Mouse (Mus musculus) stomach, embryonic 16.5 days (tissue): ENCODE results near the gene 1190005I06Rik. TPM values are rescaled to one million over a fixed set of nuclear protein-coding genes. Genes with fewer than 3 reads are reported as not detected.

Experiments used
- ATAC-seq: fragments of 200-750 bp; cut with Nextera tagmentation; 2 replicates; pipeline ENCODE4 v1.8.0; 2017; ENCODE audit warnings: moderate number of reproducible peaks, moderate TSS enrichment; ENCODE audit not compliant: insufficient read depth, low FRiP score
- H3K27ac ChIP-seq: fragments of 300-500 bp; sonication (generic); 2 replicates; pipeline ENCODE4 v1.5.1; 2014; ENCODE audit warnings: low read length
- H3K27me3 ChIP-seq: fragments of 300-500 bp; sonication (generic); 2 replicates; pipeline ENCODE4 v1.6.1; 2014; ENCODE audit warnings: low read length, control low read depth, mixed read lengths; ENCODE audit not compliant: control insufficient read depth, insufficient read depth
- H3K36me3 ChIP-seq: fragments of 300-500 bp; sonication (generic); 2 replicates; pipeline ENCODE4 v1.6.1; 2014; ENCODE audit warnings: low read length; ENCODE audit not compliant: control insufficient read depth, insufficient read depth
- H3K4me1 ChIP-seq: fragments of 300-500 bp; sonication (generic); 2 replicates; pipeline ENCODE4 v1.6.1; 2014; ENCODE audit warnings: low read length, control low read depth, mixed read lengths; ENCODE audit not compliant: control insufficient read depth, insufficient read depth
- H3K4me2 ChIP-seq: fragments of 300-500 bp; sonication (generic); 2 replicates; pipeline ENCODE4 v1.6.1; 2014; ENCODE audit warnings: low read depth, low read length, mixed read lengths
- H3K4me3 ChIP-seq: fragments of 300-500 bp; sonication (generic); replicated peaks from 2 replicates; pipeline ENCODE4 v1.5.1; 2014; ENCODE audit warnings: mild to moderate bottlenecking, low read length
- H3K9ac ChIP-seq: fragments of 300-500 bp; sonication (generic); 2 replicates; pipeline ENCODE4 v1.6.1; 2014; ENCODE audit warnings: low read length
- H3K9me3 ChIP-seq: fragments of 300-500 bp; sonication (generic); replicated peaks from 2 replicates; pipeline ENCODE4 v1.6.1; 2016; ENCODE audit warnings: low read length, control low read depth; ENCODE audit not compliant: control insufficient read depth
- WGBS: fragments of 180-500 bp; shearing (Covaris S2); extraction: QIAGEN DNeasy Blood & Tissue Kit; methylation state at CpG from one replicate; pipeline ENCODE4 v1.1.7; 2014; 5-methylcytosine and 5-hydroxymethylcytosine counted together
- polyA plus RNA-seq: library from polyadenylated mRNA; unstranded; fragments of >200 nt; fragmentation: Nextera tagmentation; extraction: Ambion mirVana; gene quantifications from 2 replicates; pipeline ENCODE4 v1.2.1, GENCODE M21; 2015

1190005I06Rik gene
- polyA plus RNA-seq, 1 experiment from 2014 or later = 3.4 TPM

DNA sequence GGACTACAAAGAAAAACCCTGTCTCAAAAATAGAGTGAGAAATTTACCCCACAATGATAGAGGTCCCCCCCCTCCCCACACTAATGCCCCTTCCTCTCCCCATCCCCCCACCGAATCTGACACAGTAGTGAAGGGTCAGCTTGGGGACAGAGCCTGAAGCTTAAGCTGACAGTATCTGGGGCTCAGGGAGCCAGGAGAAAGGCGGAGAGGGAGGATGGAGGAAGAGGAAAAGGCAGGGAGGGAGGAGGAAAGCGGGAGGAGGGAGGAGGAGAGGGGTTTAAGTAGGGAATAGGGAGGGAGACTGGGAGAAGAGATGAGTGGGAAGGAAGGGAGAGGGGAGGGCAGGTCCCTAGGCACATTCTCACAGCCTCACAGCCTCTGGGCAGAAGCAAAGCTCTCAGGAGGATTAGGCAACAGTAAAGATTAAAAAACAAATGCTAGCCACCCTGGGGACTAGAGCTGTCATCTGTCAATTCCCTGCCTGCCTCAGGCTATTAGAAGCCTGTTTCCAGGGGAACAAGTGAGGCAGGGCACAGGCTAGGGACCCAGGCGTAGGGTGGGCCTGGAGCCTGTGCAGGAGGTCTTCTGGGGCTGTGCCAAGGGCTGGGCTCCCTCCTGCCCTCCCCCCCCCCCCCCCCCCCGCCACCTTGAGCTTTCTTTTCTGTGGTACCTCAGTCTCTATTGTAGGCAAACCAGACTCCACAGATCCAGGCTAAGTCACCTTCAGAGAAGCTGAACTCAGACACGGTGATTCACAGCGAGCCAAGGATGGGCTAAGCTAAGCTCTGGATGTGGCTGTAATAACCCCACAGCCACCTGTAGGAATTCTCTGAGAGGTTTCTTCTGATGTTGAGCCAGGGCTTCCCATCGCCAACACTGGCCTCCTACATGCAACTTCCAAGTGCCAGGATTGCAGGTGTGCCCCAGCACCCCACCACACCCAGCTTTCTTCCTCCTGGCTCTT, 30.5 kb downstream of the 1190005I06Rik start:
- Histone ChIP-seq H3K4me2 (no peak overlapping the region), H3K4me3 (no peak overlapping the region), H3K36me3 (no peaks in the 10 kb centered on the region), H3K27me3 (no peaks in the 10 kb centered on the region), H3K9me3 (no peaks in the 10 kb centered on the region), H3K4me1 (0 out of 2 replicates have a peak, but pooled peaks cover 4% of the 10 kb centered on the region), H3K27ac (no peak overlapping the region), H3K9ac (no peak overlapping the region)
- whole genome bisulfite sequencing = 43% methylated on average over 7 of the region's 8 CpGs
- no peak for ATAC-seq

DNA sequence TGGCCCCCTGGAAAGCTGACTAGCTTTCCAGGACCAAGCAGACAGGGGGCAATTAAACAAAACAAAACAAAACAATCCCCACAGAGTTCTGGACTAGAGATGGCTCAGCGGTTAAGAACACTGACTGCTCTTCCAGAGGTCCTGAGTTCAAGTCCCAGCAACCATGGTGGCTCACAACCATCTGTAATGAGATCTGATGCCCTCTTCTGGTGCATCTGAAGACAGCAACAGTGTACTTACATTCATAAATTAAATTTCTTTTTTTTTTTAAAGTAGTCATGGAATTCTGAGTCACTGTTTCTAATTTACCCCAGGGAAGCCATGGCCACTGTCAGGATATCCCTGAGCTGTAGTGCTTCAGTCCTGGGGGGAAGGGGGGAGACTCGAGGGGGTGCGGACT, 32.9 kb downstream of the 1190005I06Rik start:
- Histone ChIP-seq H3K9me3 (no peaks in the 10 kb centered on the region), H3K27ac (no peak overlapping the region), H3K27me3 (no peaks in the 10 kb centered on the region), H3K4me1 (no peaks in the 10 kb centered on the region), H3K9ac (no peak overlapping the region), H3K4me2 (no peak overlapping the region), H3K36me3 (no peaks in the 10 kb centered on the region), H3K4me3 (no peak overlapping the region)
- WGBS = 85% methylated on average over 3 of the region's 3 CpGs
- no peak for ATAC-seq

DNA sequence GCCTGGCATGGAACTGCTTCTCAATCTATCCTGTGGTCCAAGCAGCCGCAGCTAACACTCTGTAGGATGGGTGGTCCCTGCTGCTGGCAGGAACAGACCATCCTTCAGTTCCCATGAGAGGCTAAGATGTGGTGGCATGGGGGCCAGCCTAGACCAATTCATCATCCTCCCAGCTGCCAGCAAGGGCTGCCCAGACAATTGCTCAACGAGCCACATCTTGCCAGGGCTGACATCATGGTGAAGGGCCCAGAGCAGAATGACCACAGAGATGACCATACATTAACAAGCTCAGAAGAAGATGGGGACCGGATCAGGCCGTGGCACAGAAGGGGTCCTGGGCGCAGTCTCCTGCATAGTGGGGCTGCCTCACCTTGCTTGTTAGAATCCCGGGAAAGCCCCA, 36.6 kb downstream of the 1190005I06Rik start:
- Histone ChIP-seq H3K4me1 (no peaks in the 10 kb centered on the region), H3K4me2 (no peak overlapping the region), H3K27me3 (no peaks in the 10 kb centered on the region), H3K9me3 (no peaks in the 10 kb centered on the region), H3K27ac (no peak overlapping the region), H3K36me3 (no peaks in the 10 kb centered on the region), H3K9ac (no peak overlapping the region), H3K4me3 (no peak overlapping the region)
- ATAC-seq = no peak
- 88% methylated on average over 6 of the region's 6 CpGs for WGBS

DNA sequence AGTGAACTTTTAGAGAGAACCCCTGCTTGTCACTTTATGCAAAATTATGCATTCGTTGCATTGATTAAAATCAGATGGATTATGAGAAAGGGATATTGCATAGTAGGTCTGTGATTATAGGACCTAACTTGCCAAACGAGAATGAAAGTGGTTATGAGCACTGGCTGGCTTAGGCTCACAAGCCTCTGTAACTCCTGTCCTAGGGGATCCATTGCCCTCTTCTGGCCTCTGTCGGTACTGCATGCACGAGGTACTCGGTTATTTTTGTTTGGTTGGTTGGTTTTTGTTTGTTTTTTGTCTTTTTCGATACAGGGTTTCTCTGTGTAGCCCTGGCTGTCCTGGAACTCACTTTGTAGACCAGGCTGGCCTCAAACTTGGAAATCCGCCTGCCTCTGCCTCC, 39.5 kb downstream of the 1190005I06Rik start:
- Histone ChIP-seq H3K4me1 (peaks cover under 1% of the 10 kb centered on the region), H3K27ac (no peak overlapping the region), H3K4me2 (no peak overlapping the region), H3K27me3 (no peaks in the 10 kb centered on the region), H3K9me3 (no peaks in the 10 kb centered on the region), H3K36me3 (no peaks in the 10 kb centered on the region), H3K9ac (no peak overlapping the region), H3K4me3 (no peak overlapping the region)
- WGBS = 9% methylated on average over 7 of the region's 7 CpGs
- ATAC-seq = no peak

DNA sequence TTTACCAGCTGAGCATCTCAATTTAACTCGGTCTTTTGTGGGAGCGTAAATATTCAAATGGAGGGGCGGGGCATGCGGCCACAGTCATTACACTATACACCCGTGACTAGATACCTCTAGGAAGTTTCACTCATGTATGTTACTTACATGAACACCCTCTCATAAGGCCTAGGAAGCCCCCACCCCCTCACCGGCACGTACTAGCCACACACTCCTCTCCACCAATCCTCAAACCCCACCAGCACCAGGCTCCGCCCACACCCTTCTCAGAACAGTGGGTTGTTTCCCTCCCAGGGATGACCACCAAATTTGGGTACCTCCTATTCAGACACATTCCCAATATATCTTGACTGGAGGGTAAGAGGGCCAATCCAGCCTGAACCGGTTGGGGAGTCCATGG, 40.0 kb downstream of the 1190005I06Rik start:
- Histone ChIP-seq H3K9me3 (no peaks in the 10 kb centered on the region), H3K4me1 (peaks cover 5% of the 10 kb centered on the region), H3K27me3 (no peaks in the 10 kb centered on the region), H3K9ac (no peak overlapping the region), H3K27ac (no peak overlapping the region), H3K36me3 (no peaks in the 10 kb centered on the region), H3K4me3 (no peak overlapping the region), H3K4me2 (no peak overlapping the region)
- no peak for ATAC-seq
- WGBS = 84% methylated on average over 9 of the region's 9 CpGs

DNA sequence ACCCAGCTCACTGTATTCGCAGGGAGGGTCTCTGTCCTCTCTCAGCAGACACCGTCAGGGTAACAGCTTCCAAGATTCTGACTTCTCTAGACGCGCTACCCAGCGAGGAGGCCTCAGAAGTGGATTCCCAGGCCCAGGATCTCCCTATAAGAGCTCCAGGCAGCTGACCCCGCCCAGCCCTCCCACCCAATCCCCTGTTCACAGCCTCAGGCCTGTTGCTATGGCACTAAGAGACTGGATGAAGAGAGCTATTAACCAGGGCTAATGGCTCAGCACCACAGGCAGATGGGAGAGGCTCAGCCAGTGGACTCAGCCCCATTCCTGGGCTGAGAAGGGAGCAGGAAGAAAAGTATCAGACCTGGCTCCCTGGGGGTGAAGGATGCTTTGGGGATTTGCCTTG, 44.8 kb downstream of the 1190005I06Rik start:
- Histone ChIP-seq H3K4me2 (no peak overlapping the region), H3K27ac (no peak overlapping the region), H3K27me3 (no peaks in the 10 kb centered on the region), H3K9ac (no peak overlapping the region), H3K36me3 (no peaks in the 10 kb centered on the region), H3K9me3 (no peaks in the 10 kb centered on the region), H3K4me1 (peaks cover 15% of the 10 kb centered on the region), H3K4me3 (no peak overlapping the region)
- 36% methylated on average over 6 of the region's 6 CpGs for WGBS
- ATAC-seq = peak; percentile 22; the same call in 1 of the 2 replicates

DNA sequence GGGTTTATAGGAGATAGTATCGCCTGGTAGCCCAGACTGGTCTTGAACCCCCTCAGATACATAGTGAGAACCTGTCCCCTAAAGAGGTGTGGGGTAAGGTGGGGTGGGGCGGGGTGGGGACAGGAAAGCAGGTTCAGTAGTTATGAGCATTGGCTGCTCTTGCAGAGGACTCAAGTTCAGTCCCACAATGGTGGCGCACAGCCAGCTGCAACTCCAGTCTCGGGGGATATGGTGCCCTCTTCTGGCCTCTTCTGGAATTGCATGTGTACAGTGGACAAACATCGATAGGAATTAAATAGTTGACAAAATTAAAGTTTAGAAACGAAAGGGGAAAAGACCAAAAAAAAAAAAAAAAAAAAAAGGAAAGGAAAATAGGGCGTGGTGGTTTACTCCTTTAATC, 47.9 kb downstream of the 1190005I06Rik start:
- ATAC-seq = no peak
- Histone ChIP-seq H3K9ac (no peak overlapping the region), H3K4me1 (peaks cover 15% of the 10 kb centered on the region), H3K4me3 (no peak overlapping the region), H3K36me3 (no peaks in the 10 kb centered on the region), H3K9me3 (no peaks in the 10 kb centered on the region), H3K4me2 (no peak overlapping the region), H3K27ac (no peak overlapping the region), H3K27me3 (no peaks in the 10 kb centered on the region)
- 56% methylated on average over 7 of the region's 7 CpGs for WGBS

DNA sequence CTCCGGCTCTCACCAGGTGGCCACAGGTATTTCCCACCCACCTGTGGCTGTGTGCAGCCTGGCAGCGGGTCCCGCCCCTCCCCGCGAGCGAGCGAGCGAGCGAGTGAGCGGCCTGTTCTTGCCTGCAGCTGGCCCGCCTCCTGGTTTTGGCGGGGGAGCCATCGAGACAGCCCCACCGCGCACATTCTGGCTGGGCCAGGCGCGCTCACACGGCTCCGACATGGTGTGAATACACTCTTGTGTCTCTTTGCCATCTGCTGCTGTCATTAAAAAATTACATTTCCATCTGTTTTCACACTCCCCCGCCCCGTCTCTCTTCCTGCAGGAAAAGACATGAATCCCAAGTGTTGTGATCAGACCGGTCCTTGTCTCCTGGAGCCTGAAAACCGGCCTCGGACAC, 48.9 kb downstream of the 1190005I06Rik start:
- peak overlapping the region; percentile 42; the same call in 1 of the 2 replicates for H3K9ac ChIP-seq
- H3K4me3 ChIP-seq = peak overlapping the region; percentile 22
- WGBS = 16% methylated on average over 24 of the region's 24 CpGs

DNA sequence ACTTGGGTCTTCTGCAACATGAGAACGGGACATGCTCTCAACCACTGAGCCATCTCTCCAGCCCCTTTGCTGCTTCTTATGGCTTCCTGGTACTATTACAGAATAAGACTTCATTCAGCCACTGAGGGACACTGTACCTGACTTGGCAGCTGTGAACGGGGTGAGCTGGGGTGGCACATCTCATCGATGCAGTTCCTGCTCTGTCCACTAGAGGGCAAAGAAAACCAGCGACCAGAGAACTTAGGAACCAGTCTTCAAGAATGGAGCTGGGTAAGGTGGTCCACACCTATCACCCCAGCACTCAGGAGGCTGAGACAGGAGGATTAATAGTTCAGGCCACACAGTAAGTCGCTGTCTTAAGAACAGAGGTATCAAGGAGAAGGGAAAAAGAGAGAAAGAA, 51.5 kb downstream of the 1190005I06Rik start:
- Histone ChIP-seq H3K27ac (no peak overlapping the region), H3K4me1 (peaks cover 9% of the 10 kb centered on the region), H3K4me3 (no peak overlapping the region), H3K9ac (no peak overlapping the region), H3K9me3 (no peaks in the 10 kb centered on the region), H3K27me3 (no peaks in the 10 kb centered on the region), H3K36me3 (no peaks in the 10 kb centered on the region), H3K4me2 (no peak overlapping the region)
- 16% methylated on average over 5 of the region's 5 CpGs for WGBS
- ATAC-seq = peak; percentile 35; the same call in 1 of the 2 replicates

More for the DNA sequence above, 48.9 kb downstream of the 1190005I06Rik start:
- Histone ChIP-seq H3K27ac (peak overlapping the region; percentile 27; the same call in 1 of the 2 replicates), H3K27me3 (no peaks in the 10 kb centered on the region), H3K4me2 (peak overlapping the region; percentile 49), H3K36me3 (no peaks in the 10 kb centered on the region), H3K9me3 (no peaks in the 10 kb centered on the region), H3K4me1 (peaks cover 15% of the 10 kb centered on the region)
- ATAC-seq = peak; percentile 51
